Comparison of ENCODE assay signal across 10 mouse cellular contexts in the genomic region with DNA sequence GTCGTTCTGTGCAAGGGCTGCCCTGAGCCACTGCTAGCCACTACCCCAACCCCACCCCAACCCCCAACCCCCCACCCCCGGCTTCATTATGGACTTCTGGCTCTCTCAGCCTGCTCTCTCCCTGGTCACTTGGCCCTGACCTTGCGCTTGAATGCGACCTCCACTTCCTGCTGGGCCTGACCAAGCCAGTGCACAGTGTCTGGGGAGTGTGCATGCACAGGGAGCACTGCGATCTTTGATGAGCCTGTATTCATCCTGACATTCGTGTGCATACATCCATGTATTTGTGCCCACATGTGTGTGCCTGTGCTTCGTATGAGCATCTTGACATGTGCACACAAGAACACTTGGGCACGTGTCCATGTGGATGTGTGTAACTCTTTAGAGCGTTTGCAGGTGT.
DNase-seq lines count a peak whose midpoint lies in the region; ATAC-seq and TF ChIP-seq lines count a peak whose summit lies in the region.
"Had no signal": no experiment of that assay in that cellular context is flagged by ENCODE, and none has a peak within 500 bp of the region (broad histone marks: within the 10 kb centered on the region; RNA-seq: fewer than 3 reads in every experiment).

No protein-coding gene starts in this region.

- no peak for ATAC-seq in hindbrain, embryonic 11.5 days (ENCODE audit: low FRiP score)
- ATAC-seq in midbrain, embryonic 11.5 days (ENCODE audit: low FRiP score) = no peak
- ATAC-seq: lung, postnatal 0 days had no signal

- H3K4me1 ChIP-seq in embryonic facial prominence, embryonic 10.5 days = peaks cover 37% of the 10 kb centered on the region
- peaks cover 8% of the 10 kb centered on the region; the same call in 1 of the 2 replicates for H3K4me1 ChIP-seq in hindbrain, embryonic 11.5 days (replicated peaks; ENCODE audit: control insufficient read depth, insufficient read depth, low read length)
- peaks cover 26% of the 10 kb centered on the region for H3K4me1 ChIP-seq in midbrain, embryonic 11.5 days (ENCODE audit: control insufficient read depth, insufficient read depth, low read length)

- peak overlapping the region; percentile 52 for H3K9ac ChIP-seq in hindbrain, embryonic 11.5 days (ENCODE audit: low read depth, low read length)
- H3K9ac ChIP-seq in midbrain, embryonic 11.5 days (ENCODE audit: low read length) = peak overlapping the region; percentile 71

- H3K4me3 ChIP-seq in embryonic facial prominence, embryonic 10.5 days = peak overlapping the region; percentile 50
- H3K4me3 ChIP-seq in hindbrain, embryonic 11.5 days (ENCODE audit: low read depth, low read length) = no peak overlapping the region
- no peak overlapping the region for H3K4me3 ChIP-seq in midbrain, embryonic 11.5 days (ENCODE audit: low read depth, low read length)
- no peak overlapping the region for H3K4me3 ChIP-seq in left cerebral cortex, adult 2 months

- no peak for TF ChIP-seq CTCF in left cerebral cortex, adult 2 months (IDR thresholded peaks at IDR 0.05)

- peak overlapping the region; percentile 36 for H3K4me2 ChIP-seq in hindbrain, embryonic 11.5 days (replicated peaks; ENCODE audit: low read depth, low read length)
- H3K4me2 ChIP-seq in midbrain, embryonic 11.5 days = peak overlapping the region; percentile 39

- H3K9me3 ChIP-seq in embryonic facial prominence, embryonic 10.5 days = no peaks in the 10 kb centered on the region
- no peaks in the 10 kb centered on the region for H3K9me3 ChIP-seq in hindbrain, embryonic 11.5 days (ENCODE audit: control insufficient read depth, low read length)
- no peaks in the 10 kb centered on the region for H3K9me3 ChIP-seq in midbrain, embryonic 11.5 days (ENCODE audit: control insufficient read depth, low read length)

- 0 out of 2 replicates have a peak, but pooled peaks cover 9% of the 10 kb centered on the region for H3K27me3 ChIP-seq in embryonic facial prominence, embryonic 10.5 days (replicated peaks; ENCODE audit: low read depth, poor library complexity, severe bottlenecking)
- no peaks in the 10 kb centered on the region for H3K27me3 ChIP-seq in hindbrain, embryonic 11.5 days (ENCODE audit: control insufficient read depth, insufficient read depth, low read length)
- peaks cover 2% of the 10 kb centered on the region; the same call in 1 of the 2 replicates for H3K27me3 ChIP-seq in midbrain, embryonic 11.5 days (ENCODE audit: control insufficient read depth, insufficient read depth, low read length)

- intact Hi-C loops in left cerebral cortex, adult 2 months (cut with DNase I) = no loop called here

- 15% methylated on average over 9 of the region's 9 CpGs for WGBS in embryonic facial prominence, embryonic 10.5 days
- WGBS in hindbrain, embryonic 11.5 days = 15% methylated on average over 9 of the region's 9 CpGs
- WGBS in midbrain, embryonic 11.5 days = 11% methylated on average over 9 of the region's 9 CpGs

- no peaks in the 10 kb centered on the region for H3K36me3 ChIP-seq in embryonic facial prominence, embryonic 10.5 days (replicated peaks)
- no peaks in the 10 kb centered on the region for H3K36me3 ChIP-seq in hindbrain, embryonic 11.5 days (ENCODE audit: control insufficient read depth, insufficient read depth, low read length)
- H3K36me3 ChIP-seq in midbrain, embryonic 11.5 days (ENCODE audit: control insufficient read depth, insufficient read depth, low read length) = no peaks in the 10 kb centered on the region

- DNase-seq in MN1 (ENCODE audit: low spot score) = peak; percentile 22
- no peak for DNase-seq in embryonic facial prominence, embryonic 10.5 days (ENCODE audit: low spot score)
- peak; percentile 56 for DNase-seq in hindbrain, embryonic 11.5 days (ENCODE audit: low spot score)
- peak; percentile 93 for DNase-seq in midbrain, embryonic 11.5 days (ENCODE audit: low spot score, missing footprints)
- DNase-seq in frontal cortex, postnatal 25 days (ENCODE audit: low spot score in 2 of 2) = no peak
- DNase-seq in lung, postnatal 4 days = no peak
- DNase-seq in left cerebral cortex, adult 2 months (ENCODE audit: extremely low spot score in 1 of 2, low spot score in 2 of 2) = no peak
- DNase-seq: kidney, adult 8-10 months; thymus, postnatal 14 days had no signal

- H3K27ac ChIP-seq in embryonic facial prominence, embryonic 10.5 days (replicated peaks) = peak overlapping the region; percentile 87
- peak overlapping the region; percentile 90 for H3K27ac ChIP-seq in hindbrain, embryonic 11.5 days (ENCODE audit: low read depth, low read length)
- H3K27ac ChIP-seq in midbrain, embryonic 11.5 days (ENCODE audit: low read depth, low read length) = peak overlapping the region; percentile 96
- no peak overlapping the region for H3K27ac ChIP-seq in left cerebral cortex, adult 2 months

Comparison
In these comparisons a context has a peak if more than half of its experiments do, and no peak if none do; other contexts are left out.
1. DNase-seq: peak in MN1 (single experiment), hindbrain, embryonic 11.5 days (single experiment) and midbrain, embryonic 11.5 days (single experiment); none in embryonic facial prominence, embryonic 10.5 days (single experiment), frontal cortex, postnatal 25 days (0 of 2), lung, postnatal 4 days (0 of 2) and left cerebral cortex, adult 2 months (0 of 2).